Mouse (Mus musculus) limb, embryonic 12.5 days (tissue): ENCODE measurements around the gene Pnldc1. TPM values are rescaled to one million over a fixed set of nuclear protein-coding genes. Genes with fewer than 3 reads are reported as not detected.
A peak's percentile ranks its signal among the peaks of the same experiment; 100 is the strongest.

Experiments used
- ATAC-seq: fragments of 200-750 bp; cut with Nextera tagmentation; 2 replicates; pipeline ENCODE4 v1.8.0; 2017; ENCODE audit warnings: low read depth, moderate TSS enrichment; ENCODE audit not compliant: insufficient number of reproducible peaks, insufficient read depth, low FRiP score, low TSS enrichment
- H3K27ac ChIP-seq: fragments of 300-500 bp; sonication (generic); 2 replicates; pipeline ENCODE4 v1.5.1; 2016; ENCODE audit warnings: mild to moderate bottlenecking, moderate library complexity
- H3K27me3 ChIP-seq: fragments of 300-500 bp; sonication (generic); 2 replicates; pipeline ENCODE4 v1.6.1; 2016; ENCODE audit warnings: mild to moderate bottlenecking, moderate library complexity
- H3K36me3 ChIP-seq: fragments of 300-500 bp; sonication (generic); 2 replicates; pipeline ENCODE4 v1.6.1; 2016; ENCODE audit warnings: mild to moderate bottlenecking, moderate library complexity
- H3K4me1 ChIP-seq: fragments of 300-500 bp; sonication (generic); replicated peaks from 2 replicates; pipeline ENCODE4 v1.6.1; 2016
- H3K4me2 ChIP-seq: fragments of 300-500 bp; sonication (generic); 2 replicates; pipeline ENCODE4 v1.6.1; 2016; ENCODE audit warnings: mild to moderate bottlenecking, moderate library complexity
- H3K4me3 ChIP-seq: fragments of 300-500 bp; sonication (generic); replicated peaks from 2 replicates; pipeline ENCODE4 v1.5.1; 2016; ENCODE audit warnings: mild to moderate bottlenecking
- H3K9ac ChIP-seq: fragments of 300-500 bp; sonication (generic); replicated peaks from 2 replicates; pipeline ENCODE4 v1.6.1; 2016; ENCODE audit warnings: mild to moderate bottlenecking, moderate library complexity
- H3K9me3 ChIP-seq: fragments of 300-500 bp; sonication (generic); 2 replicates; pipeline ENCODE4 v1.6.1; 2016; ENCODE audit warnings: mild to moderate bottlenecking, moderate library complexity
- WGBS: fragments of 180-500 bp; shearing (Covaris S2); methylation state at CpG from one replicate; pipeline ENCODE4 v1.1.7; 2016; 5-methylcytosine and 5-hydroxymethylcytosine counted together
- polyA plus RNA-seq: library from polyadenylated mRNA; unstranded; fragments of >200 nt; fragmentation: Nextera tagmentation; extraction: Ambion mirVana; gene quantifications from 2 replicates; pipeline ENCODE4 v1.2.1, GENCODE M21; 2016

The Pnldc1 gene
- polyA plus RNA-seq, 1 experiment from 2014 or later: 2.9 TPM

DNA sequence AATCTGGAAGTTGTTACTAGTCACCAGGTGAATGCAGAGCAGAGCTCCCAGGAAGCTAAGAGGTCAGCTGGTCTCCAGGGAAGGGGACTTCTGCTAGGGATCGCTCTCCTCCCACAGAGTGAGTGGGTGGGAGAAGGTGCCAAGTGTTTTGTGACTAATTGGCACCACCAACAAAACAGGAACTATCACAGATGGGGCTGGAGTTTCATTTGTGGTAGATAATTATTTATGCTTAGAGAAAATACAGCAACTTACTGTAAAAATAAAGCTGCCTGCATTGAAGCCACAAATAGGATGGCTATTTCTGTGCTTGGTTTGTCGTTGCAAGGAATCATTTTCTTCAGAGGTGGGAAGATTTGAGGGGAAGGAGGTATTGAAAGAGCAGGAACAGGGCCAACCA lies 56.2 kb downstream of the Pnldc1 start:
- Histone ChIP-seq H3K4me3 (no peak overlapping the region), H3K9ac (no peak overlapping the region), H3K27me3 (no peaks in the 10 kb centered on the region), H3K4me2 (no peak overlapping the region), H3K36me3 (no peaks in the 10 kb centered on the region), H3K9me3 (no peaks in the 10 kb centered on the region), H3K27ac (no peak overlapping the region), H3K4me1 (no peaks in the 10 kb centered on the region)
- no peak for ATAC-seq
- WGBS: 78% methylated on average over 2 of the region's 2 CpGs

DNA sequence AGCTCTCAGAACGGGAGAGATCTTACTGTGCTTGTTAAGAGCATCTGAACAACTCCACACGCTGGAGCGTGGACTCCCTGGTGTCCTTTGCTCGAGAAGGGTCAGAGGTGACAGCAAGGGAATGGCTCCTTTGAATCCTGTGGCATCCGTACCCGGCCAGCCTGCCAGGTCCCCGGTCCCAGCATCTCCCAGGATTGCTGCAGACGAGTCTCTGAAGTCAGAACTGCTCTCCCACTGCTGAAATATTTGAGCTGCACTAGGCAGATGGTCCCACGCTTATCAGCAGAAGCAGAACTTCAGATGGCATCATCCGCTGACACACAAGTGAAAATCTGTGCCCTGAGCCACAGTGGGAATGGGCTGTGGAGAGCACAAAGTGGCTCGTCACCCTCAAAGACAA lies 58.3 kb downstream of the Pnldc1 start:
- Histone ChIP-seq H3K4me1 (0 out of 2 replicates have a peak, but pooled peaks cover under 1% of the 10 kb centered on the region), H3K4me2 (no peak overlapping the region), H3K27me3 (no peaks in the 10 kb centered on the region), H3K9me3 (no peaks in the 10 kb centered on the region), H3K27ac (no peak overlapping the region), H3K4me3 (no peak overlapping the region), H3K9ac (no peak overlapping the region), H3K36me3 (no peaks in the 10 kb centered on the region)
- 75% methylated on average over 11 of the region's 11 CpGs for WGBS
- no peak for ATAC-seq

DNA sequence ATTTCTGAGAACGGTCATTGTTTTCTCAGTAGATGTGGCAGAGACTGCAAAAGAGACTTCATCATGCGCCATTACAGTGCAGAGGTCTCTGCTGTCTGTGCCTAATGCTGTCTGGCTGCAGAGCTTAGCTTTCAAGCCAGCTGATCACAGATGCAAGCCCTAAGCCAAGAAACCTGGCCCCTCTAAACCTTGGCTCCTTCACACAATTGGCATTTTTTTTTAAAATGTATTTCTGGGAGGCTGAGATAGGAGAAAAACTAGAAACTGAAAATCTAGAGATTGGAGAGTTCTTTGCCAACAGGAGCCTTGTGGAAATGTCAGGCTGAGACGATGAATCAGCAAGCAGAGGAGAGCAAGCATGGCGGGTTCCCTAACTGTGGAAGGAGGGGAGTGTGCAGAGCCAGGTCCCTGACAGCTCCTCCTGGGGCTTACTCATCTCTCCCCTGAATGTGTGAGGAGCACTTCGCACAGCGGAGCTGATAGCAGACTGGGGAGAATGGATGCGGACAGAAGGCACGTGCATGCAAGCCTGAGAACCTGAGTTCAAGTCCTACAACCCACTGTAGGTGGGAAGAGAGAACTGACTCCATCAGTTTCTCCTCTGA lies 60.1 kb downstream of the Pnldc1 start:
- WGBS: 89% methylated on average over 8 of the region's 8 CpGs
- H3K4me1 ChIP-seq: peaks cover 15% of the 10 kb centered on the region
- no peak for ATAC-seq
- no peaks in the 10 kb centered on the region for H3K9me3 ChIP-seq
- H3K27ac ChIP-seq: no peak overlapping the region
- H3K4me2 ChIP-seq: no peak overlapping the region
- no peaks in the 10 kb centered on the region for H3K36me3 ChIP-seq
- no peak overlapping the region for H3K4me3 ChIP-seq
- H3K27me3 ChIP-seq: no peaks in the 10 kb centered on the region
- H3K9ac ChIP-seq: no peak overlapping the region

DNA sequence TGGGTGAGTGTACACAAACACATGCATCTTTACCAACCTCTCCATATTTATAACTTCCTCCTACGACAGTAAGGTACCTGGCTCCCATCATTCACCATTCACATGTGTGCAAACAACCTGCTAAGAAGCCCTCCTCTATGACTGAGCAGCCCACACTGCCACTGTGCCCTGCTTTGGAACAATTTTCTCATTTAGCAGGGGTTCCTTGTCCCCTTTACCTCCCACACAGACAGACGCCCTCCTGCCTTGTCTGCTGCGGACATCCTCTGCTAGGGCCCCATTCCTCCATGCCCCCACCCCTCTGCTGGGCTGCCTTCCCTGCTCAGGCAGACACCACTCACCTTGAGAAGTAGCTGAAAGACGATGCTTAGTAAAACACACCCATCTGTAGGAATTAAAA lies 62.3 kb downstream of the Pnldc1 start:
- no peak overlapping the region for H3K4me2 ChIP-seq
- no peak for ATAC-seq

DNA sequence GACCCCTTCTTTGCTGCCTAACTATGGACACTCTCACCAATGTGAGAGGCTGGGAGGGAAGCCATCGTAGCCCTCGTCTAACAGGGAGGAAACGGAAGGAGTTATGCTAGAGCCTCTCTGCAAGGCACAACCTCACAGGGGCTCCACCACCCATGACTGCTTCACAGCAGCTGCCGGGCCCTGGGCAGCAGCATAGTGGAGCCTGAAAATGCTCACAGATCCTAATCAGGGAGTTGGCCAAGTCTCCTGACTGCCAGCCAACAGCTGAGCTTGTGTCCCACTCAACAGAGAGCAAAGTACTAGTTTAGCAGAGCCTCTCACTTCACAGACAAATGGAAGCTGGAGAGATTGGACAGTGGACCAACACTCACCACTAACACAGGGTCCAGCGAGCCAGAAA lies 63.6 kb downstream of the Pnldc1 start:
- Histone ChIP-seq H3K9ac (no peak overlapping the region), H3K9me3 (no peaks in the 10 kb centered on the region), H3K27me3 (no peaks in the 10 kb centered on the region), H3K36me3 (no peaks in the 10 kb centered on the region; the same call in 1 of the 2 replicates), H3K4me1 (peaks cover 25% of the 10 kb centered on the region), H3K4me2 (no peak overlapping the region), H3K4me3 (no peak overlapping the region), H3K27ac (peak overlapping the region; percentile 69)
- 0 out of 2 replicates have a peak, but pooled peaks have one; percentile 26 for ATAC-seq
- 79% methylated on average over 5 of the region's 5 CpGs for WGBS

More for the DNA sequence above, 62.3 kb downstream of the Pnldc1 start:
- Histone ChIP-seq H3K4me1 (peaks cover 25% of the 10 kb centered on the region), H3K27me3 (no peaks in the 10 kb centered on the region), H3K9ac (no peak overlapping the region), H3K9me3 (no peaks in the 10 kb centered on the region), H3K4me3 (no peak overlapping the region), H3K27ac (no peak overlapping the region), H3K36me3 (no peaks in the 10 kb centered on the region)
- WGBS: 57% methylated on average over 4 of the region's 4 CpGs

DNA sequence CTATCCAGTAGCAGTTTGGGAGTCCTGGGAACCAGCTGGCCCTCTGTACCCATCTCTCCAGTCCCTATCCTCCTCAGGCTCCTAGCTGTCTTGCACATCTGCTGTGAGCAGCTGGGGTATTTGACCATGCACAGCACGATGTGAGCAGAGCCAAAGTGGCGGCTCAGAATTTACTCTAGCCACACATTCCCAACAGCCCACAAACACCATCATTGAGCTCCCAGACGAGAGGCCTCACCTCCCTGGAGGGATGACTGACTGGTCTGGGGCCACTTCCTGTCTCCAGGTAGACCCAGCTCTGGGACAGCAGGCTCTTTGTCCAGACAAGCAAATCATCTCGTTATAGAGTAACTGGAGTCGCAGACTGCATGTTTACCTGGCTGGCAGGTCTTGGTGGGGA lies 64.2 kb downstream of the Pnldc1 start:
- WGBS: 30% methylated on average over 5 of the region's 5 CpGs
- Histone ChIP-seq H3K9ac (no peak overlapping the region), H3K4me1 (peaks cover 25% of the 10 kb centered on the region), H3K27me3 (no peaks in the 10 kb centered on the region), H3K9me3 (no peaks in the 10 kb centered on the region), H3K4me3 (no peak overlapping the region), H3K36me3 (no peaks in the 10 kb centered on the region; the same call in 1 of the 2 replicates), H3K27ac (peak overlapping the region; percentile 69), H3K4me2 (no peak overlapping the region; the same call in 1 of the 2 replicates)
- ATAC-seq: 0 out of 2 replicates have a peak, but pooled peaks have one; percentile 46

DNA sequence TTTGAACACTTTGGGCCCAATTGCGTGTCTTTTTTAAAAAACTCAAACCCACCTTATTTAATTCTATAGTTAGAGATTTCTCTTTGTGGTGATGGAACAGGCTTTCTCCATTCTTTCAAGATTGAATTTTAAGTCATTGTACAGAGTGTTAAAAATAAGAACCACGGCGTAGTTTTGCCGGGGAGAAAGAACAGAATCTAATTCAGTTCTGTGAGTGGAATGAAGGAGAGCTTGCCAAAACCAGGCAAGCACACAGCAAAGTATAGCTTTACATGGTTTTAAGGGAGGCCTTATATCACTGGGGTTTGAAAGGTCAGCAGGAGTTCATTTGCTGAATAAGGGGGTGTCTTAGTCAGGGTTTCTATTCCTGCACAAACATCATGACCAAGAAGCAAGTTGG lies 65.5 kb downstream of the Pnldc1 start:
- WGBS: 82% methylated on average over 4 of the region's 4 CpGs
- Histone ChIP-seq H3K9me3 (no peaks in the 10 kb centered on the region), H3K27ac (peak overlapping the region; percentile 64; the same call in 1 of the 2 replicates), H3K4me2 (no peak overlapping the region), H3K4me3 (no peak overlapping the region), H3K4me1 (peaks cover 35% of the 10 kb centered on the region), H3K9ac (no peak overlapping the region), H3K36me3 (no peaks in the 10 kb centered on the region; the same call in 1 of the 2 replicates), H3K27me3 (no peaks in the 10 kb centered on the region)
- ATAC-seq: no peak

DNA sequence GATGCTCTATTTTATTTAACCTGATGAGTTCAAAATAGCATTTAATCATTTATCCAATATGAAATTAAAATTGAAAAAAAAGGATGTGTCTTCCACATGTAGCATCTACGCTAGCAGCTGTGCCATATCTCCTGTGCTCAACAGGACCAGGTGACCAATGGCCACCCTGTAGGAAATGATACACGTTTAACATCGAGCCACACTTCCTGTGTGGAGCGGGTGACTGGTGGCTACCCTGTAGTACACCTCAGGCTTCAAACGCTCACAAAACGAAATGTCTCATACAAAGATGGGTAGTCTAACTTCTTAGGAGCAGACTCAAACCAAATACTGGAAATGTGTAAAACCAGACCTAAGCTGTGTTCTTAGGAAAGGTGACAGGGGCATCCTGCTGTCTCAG lies 66.2 kb downstream of the Pnldc1 start:
- Histone ChIP-seq H3K4me3 (no peak overlapping the region), H3K4me1 (peaks cover 42% of the 10 kb centered on the region), H3K27ac (peak overlapping the region; percentile 64; the same call in 1 of the 2 replicates), H3K27me3 (no peaks in the 10 kb centered on the region), H3K9me3 (no peaks in the 10 kb centered on the region), H3K36me3 (no peaks in the 10 kb centered on the region; the same call in 1 of the 2 replicates), H3K9ac (no peak overlapping the region), H3K4me2 (no peak overlapping the region)
- ATAC-seq: no peak
- 73% methylated on average over 6 of the region's 6 CpGs for WGBS

DNA sequence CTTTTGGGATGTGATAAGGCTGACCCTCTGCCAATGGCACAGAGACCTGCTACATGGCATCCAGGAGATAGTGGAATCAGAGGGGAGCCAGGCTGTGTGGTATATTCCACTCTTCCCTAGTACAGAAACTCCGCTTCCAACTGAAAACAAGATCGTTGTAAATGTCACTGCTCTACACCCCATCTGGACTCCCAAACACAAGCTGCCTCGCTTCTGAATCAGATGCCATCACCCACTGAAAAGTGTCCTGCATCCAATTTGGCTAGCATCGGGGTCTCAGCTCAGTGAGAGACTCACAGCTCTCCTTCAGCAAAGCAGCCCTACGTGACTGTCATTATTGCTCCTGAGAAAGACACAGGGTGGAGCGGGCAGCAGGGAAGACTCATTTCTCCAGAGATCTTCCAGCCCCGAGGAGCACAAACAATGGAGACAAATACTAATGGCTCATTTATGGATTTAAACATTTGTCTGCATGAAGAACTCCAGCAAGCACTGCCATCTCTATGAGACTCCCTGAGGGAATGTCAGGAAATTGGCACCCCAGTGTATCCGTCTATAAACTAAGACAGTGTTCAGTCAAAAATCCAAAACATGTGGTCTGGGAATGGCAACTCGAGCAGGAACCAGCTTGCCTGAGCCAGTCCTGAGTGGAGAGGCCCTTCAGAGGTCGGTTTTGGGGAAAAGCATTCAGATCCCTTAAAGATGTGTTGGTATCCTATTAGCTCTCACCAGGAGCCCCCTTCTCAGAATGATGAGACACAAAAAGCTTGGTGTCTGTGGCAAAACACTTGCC lies 70.4 kb downstream of the Pnldc1 start:
- H3K4me2 ChIP-seq: no peak overlapping the region
- no peak overlapping the region for H3K4me3 ChIP-seq
- no peaks in the 10 kb centered on the region for H3K27me3 ChIP-seq
- no peaks in the 10 kb centered on the region for H3K9me3 ChIP-seq
- H3K4me1 ChIP-seq: peaks cover 37% of the 10 kb centered on the region
- WGBS: 46% methylated on average over 10 of the region's 10 CpGs
- no peaks in the 10 kb centered on the region; the same call in 1 of the 2 replicates for H3K36me3 ChIP-seq
- H3K27ac ChIP-seq: peak overlapping the region; percentile 54
- ATAC-seq: no peak
- H3K9ac ChIP-seq: no peak overlapping the region
